Mouse (Mus musculus): ENCODE data around the gene Clic1. TPM values are rescaled to one million over a fixed set of nuclear protein-coding genes. Genes with fewer than 3 reads are reported as not detected.

Clic1 gene
- polyA plus RNA-seq, 1 experiment, result 373 TPM

DNA sequence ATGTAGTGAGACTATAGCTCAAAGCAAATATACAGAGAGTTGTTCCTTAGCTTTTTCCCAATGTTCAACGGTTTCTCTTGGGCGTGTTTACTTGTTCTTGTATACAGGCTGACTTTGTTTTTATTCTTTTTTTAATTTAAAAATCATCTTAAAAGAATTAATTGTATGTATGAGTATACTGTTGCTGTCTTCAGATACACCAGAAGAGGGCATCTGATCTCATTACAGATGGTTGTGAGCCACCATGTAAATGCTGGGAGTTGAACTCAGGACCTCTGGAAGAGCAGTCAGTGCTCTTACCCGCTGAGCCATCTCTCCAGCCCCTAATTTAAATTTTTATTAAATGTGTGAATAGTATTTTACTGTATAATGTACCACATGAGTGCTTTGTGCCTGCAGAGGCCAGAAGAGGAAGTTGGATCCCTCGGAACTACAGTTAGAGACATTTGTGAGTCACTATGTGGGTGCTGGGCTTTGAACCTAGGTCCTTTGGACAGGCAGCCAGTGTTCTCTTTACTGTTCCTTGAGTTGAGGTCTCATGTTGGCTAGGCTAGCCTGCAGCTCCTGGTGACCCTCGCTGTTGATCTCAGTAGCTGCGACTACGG, 42.3 kb upstream of the Clic1 start:
- Histone ChIP-seq H3K9me3 (no peaks in the 10 kb centered on the region), H3K27me3 (replicated peaks) (no peaks in the 10 kb centered on the region), H3K4me1 (peaks cover 52% of the 10 kb centered on the region), H3K4me3 (replicated peaks) (no peak overlapping the region), H3K36me3 (replicated peaks; ENCODE audit: low read length) (peaks cover 87% of the 10 kb centered on the region)
- no peak for TF ChIP-seq GATA1 (IDR thresholded peaks at IDR 0.05; ENCODE audit: borderline replicate concordance, low read length)
- no peak for TF ChIP-seq FLI1 (IDR thresholded peaks at IDR 0.05; ENCODE audit: low read length)

DNA sequence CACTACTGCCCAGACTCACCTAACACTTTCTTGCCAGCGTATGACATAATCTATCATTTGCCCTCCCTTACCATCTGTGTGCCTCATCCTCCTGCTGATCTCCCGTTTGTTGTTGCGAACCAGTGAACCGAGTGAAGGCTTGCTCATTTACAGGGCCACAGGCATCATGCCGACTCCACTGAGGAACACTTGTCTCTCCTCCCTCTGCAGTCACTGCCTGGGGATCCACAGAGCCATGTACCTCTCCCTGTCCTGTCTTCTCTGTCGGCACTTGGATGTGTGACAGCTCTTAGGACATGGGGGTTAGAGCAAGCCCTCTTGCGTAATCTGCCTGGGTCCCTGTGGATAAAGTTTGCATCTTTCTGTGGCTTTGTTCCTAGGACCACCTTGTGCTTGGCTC, 40.2 kb upstream of the Clic1 start:
- TF ChIP-seq GATA1 (IDR thresholded peaks at IDR 0.05; ENCODE audit: borderline replicate concordance, low read length) (no peak), FLI1 (IDR thresholded peaks at IDR 0.05; ENCODE audit: low read length) (no peak)
- Histone ChIP-seq H3K36me3 (replicated peaks; ENCODE audit: low read length) (peaks cover 95% of the 10 kb centered on the region), H3K4me1 (peaks cover 35% of the 10 kb centered on the region), H3K9me3 (no peaks in the 10 kb centered on the region), H3K27me3 (replicated peaks) (no peaks in the 10 kb centered on the region), H3K4me3 (replicated peaks) (no peak overlapping the region)

DNA sequence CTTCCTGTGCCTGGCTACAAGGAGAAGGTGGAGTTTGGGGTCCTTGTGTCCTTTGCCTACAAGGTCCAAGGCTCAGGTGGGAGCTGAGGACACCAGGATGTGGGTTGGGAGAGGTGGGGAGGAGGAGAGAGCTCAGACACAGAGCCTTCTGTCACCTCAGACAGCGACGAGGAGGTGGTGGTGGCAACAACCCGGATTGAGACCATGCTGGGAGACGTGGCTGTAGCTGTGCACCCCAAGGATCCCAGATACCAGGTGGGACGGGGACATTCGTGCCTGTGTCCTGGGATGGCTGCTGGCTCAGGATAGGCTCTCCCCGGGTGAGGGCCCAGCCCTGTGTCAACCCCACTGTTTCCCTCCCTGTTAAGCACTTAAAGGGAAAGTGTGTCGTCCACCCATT, 38.3 kb upstream of the Clic1 start:
- Histone ChIP-seq H3K4me3 (replicated peaks) (no peak overlapping the region), H3K36me3 (replicated peaks; ENCODE audit: low read length) (peaks cover 99% of the 10 kb centered on the region), H3K4me1 (peaks cover 35% of the 10 kb centered on the region), H3K27me3 (replicated peaks) (no peaks in the 10 kb centered on the region), H3K9me3 (no peaks in the 10 kb centered on the region)
- TF ChIP-seq FLI1 (IDR thresholded peaks at IDR 0.05; ENCODE audit: low read length), result no peak
- no peak for TF ChIP-seq GATA1 (IDR thresholded peaks at IDR 0.05; ENCODE audit: borderline replicate concordance, low read length)

DNA sequence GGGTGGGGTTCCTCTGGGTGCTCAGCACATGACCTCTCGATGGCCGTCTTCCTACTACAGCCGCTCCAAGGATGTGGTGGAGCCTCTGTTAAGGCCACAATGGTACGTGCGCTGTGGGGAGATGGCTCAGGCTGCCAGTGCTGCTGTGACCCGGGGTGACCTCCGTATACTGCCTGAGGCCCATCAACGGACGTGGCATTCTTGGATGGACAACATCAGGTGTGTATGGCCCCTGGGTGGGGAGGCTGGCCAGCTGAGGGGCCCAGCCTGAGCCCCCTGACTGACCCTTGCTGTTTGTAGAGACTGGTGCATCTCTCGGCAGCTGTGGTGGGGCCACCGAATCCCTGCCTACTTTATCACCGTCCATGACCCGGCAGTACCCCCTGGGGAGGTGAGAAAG, 37.3 kb upstream of the Clic1 start:
- Histone ChIP-seq H3K9me3 (no peaks in the 10 kb centered on the region), H3K4me1 (peaks cover 39% of the 10 kb centered on the region), H3K36me3 (replicated peaks; ENCODE audit: low read length) (peaks cover 99% of the 10 kb centered on the region), H3K27me3 (replicated peaks) (no peaks in the 10 kb centered on the region), H3K4me3 (replicated peaks) (no peak overlapping the region)
- TF ChIP-seq GATA1 (IDR thresholded peaks at IDR 0.05; ENCODE audit: borderline replicate concordance, low read length) (no peak), FLI1 (IDR thresholded peaks at IDR 0.05; ENCODE audit: low read length) (no peak)

DNA sequence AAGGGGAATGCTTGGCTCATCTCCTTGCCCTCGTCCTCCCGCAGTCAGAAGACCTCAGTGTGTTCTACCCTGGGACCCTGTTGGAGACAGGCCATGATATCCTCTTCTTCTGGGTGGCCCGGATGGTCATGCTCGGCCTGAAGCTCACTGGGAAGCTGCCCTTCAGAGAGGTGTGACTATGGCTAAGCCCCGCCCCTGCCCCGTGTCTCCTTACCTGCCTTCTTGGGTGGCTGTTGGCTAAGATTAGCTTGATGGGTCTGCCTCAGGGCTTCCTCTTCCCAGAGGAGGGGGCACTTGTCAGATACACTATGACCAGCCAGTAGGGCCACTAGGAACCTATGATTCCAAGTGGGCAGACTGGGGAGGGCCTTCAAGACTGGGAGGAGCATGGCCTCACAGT, 36.5 kb upstream of the Clic1 start:
- Histone ChIP-seq H3K4me1 (peaks cover 39% of the 10 kb centered on the region), H3K36me3 (replicated peaks; ENCODE audit: low read length) (peaks cover 92% of the 10 kb centered on the region), H3K27me3 (replicated peaks) (peaks cover 3% of the 10 kb centered on the region), H3K4me3 (replicated peaks) (no peak overlapping the region), H3K9me3 (no peaks in the 10 kb centered on the region)
- no peak for TF ChIP-seq FLI1 (IDR thresholded peaks at IDR 0.05; ENCODE audit: low read length)
- TF ChIP-seq GATA1 (IDR thresholded peaks at IDR 0.05; ENCODE audit: borderline replicate concordance, low read length), result no peak

DNA sequence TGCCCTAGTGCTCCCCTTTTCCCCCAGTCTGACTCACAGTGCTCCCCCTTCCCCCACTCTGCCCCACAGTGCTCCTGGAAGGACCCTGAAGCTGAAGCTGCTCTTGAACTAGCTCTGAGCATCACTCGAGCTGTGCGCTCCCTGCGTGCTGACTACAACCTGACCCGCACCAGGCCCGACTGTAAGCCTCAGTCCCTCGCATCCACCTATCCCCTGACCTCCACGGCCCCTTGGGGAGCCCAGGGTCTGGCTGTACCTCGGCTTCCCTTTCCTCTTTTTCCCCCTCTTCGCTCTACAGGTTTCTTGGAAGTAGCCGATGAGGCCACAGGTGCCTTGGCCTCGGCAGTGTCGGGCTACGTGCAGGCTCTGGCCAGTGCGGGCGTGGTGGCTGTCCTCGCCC, 34.5 kb upstream of the Clic1 start:
- TF ChIP-seq FLI1 (IDR thresholded peaks at IDR 0.05; ENCODE audit: low read length) (no peak), GATA1 (IDR thresholded peaks at IDR 0.05; ENCODE audit: borderline replicate concordance, low read length) (no peak)
- H3K36me3 ChIP-seq (replicated peaks; ENCODE audit: low read length), result peaks cover 72% of the 10 kb centered on the region
- no peak overlapping the region for H3K4me3 ChIP-seq (replicated peaks)
- no peaks in the 10 kb centered on the region for H3K9me3 ChIP-seq
- peaks cover 10% of the 10 kb centered on the region for H3K27me3 ChIP-seq (replicated peaks)
- H3K4me1 ChIP-seq, result peaks cover 48% of the 10 kb centered on the region

DNA sequence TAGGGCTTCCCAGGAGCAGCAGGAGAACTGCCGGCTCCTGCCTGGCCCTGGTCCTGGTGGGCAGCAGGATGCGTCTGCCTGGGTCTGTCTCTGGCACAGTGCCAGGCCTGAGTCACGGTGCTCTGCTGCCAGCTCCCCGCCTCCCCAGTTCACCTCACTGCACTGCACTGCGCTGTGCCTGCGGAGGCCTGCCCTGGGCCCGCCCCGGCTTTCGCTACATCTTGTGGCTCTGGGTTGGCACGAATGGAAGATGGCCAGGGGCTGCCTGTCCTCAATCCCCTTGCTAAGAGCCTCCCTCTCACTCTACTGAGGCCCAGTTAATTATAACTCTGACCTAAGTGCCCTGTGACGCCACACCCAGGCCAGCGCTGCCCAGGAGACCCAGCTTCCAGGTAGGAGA, 33.4 kb upstream of the Clic1 start, which contains the start of gene Vwa7:
TSS of gene Vwa7 (plus strand) at position 204 of the 400 bp plus-strand sequence.
- Histone ChIP-seq H3K27me3 (replicated peaks) (peaks cover 13% of the 10 kb centered on the region), H3K4me1 (peaks cover 54% of the 10 kb centered on the region), H3K4me3 (replicated peaks) (no peak within 1 kb of the TSS), H3K36me3 (replicated peaks; ENCODE audit: low read length) (peaks cover 62% of the 10 kb centered on the region), H3K9me3 (no peaks in the 10 kb centered on the region)
- TF ChIP-seq FLI1 (IDR thresholded peaks at IDR 0.05; ENCODE audit: low read length), result no peak
- no peak for TF ChIP-seq GATA1 (IDR thresholded peaks at IDR 0.05; ENCODE audit: borderline replicate concordance, low read length)

DNA sequence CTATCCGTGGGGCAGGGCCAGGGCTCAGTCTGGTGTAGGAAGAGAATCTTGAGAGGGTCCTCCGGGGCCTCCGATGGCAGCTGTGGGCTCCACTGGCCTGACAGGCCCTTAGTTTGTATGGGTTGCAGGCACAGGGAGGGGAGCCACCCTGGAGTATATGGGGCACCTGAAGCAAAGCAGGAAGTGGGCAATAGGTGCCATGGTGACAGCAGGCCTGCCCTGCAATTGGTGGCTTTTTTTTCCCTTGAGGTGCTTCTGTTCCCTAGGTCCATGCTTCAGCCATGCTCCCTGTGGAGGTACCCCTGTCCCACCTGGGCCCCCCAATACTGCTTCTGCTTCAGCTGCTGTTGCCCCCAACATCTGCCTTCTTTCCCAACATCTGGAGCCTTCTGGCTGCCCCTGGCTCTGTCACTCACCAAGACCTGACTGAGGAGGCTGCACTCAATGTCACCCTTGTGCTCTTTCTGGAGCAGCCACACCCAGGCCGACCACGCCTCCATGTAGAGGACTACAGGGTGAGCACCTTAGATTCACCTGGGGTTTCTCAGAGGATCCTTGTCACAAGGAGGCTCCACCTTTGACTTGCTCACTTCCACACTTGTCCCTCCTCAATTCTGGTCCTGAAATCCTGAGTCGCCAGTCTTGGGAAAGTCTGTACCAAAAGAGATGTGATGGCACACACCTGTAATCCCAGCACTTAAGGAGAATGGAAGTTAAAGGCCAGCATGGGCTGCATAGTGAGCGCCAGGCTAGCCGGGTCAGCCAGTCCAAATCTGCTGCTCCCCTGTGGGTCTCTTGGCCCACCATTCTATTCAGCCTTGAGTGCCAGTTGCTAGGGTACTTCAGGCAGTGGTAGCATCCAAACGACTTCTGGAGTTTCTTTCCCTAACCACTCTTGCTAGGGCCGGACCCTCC, 32.7 kb upstream of the Clic1 start:
- Histone ChIP-seq H3K27me3 (replicated peaks) (peaks cover 13% of the 10 kb centered on the region), H3K9me3 (no peaks in the 10 kb centered on the region), H3K36me3 (replicated peaks; ENCODE audit: low read length) (peaks cover 55% of the 10 kb centered on the region), H3K4me3 (replicated peaks) (no peak overlapping the region), H3K4me1 (peaks cover 56% of the 10 kb centered on the region)
- TF ChIP-seq GATA1 (IDR thresholded peaks at IDR 0.05; ENCODE audit: borderline replicate concordance, low read length) (no peak), FLI1 (IDR thresholded peaks at IDR 0.05; ENCODE audit: low read length) (no peak)

DNA sequence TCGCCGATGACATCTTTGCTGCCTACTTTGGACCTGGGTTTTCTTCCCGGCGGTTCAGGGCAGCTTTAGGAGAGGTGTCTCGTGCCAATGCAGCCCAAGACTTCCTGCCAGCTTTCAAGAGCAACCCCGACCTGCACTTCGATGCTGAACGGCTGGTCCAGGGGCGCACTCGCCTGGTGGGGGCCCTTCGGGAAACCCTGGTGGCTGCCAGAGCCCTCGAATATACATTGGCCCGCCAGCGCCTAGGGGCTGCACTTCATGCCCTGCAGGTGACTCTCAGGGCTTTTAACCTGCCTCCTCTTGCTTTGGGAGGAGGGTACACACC, 32.1 kb upstream of the Clic1 start:
- peaks cover 49% of the 10 kb centered on the region for H3K36me3 ChIP-seq (replicated peaks; ENCODE audit: low read length)

DNA sequence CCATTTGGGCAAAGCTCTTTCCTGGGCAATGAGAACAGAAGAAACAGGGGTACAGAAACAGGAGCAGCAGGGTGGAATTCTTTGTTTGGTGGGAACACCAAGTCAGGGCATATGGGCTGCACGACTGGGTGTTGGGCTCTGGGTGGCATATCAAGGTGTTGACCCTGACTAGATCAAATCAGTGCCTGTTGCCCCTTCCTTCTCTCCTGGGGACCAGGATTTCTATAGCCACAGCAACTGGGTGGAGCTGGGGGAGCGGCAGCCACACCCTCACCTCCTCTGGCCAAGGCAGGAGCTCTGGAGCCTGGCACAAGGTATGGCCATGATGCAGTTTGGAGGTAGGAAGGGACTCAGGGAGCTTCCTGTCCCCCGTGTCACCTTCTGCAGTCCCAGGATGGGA, 31.6 kb upstream of the Clic1 start:
- Histone ChIP-seq H3K27me3 (replicated peaks) (peaks cover 13% of the 10 kb centered on the region), H3K9me3 (no peaks in the 10 kb centered on the region), H3K4me1 (peaks cover 61% of the 10 kb centered on the region), H3K4me3 (replicated peaks) (no peak overlapping the region), H3K36me3 (replicated peaks; ENCODE audit: low read length) (peaks cover 44% of the 10 kb centered on the region)
- TF ChIP-seq GATA1 (IDR thresholded peaks at IDR 0.05; ENCODE audit: borderline replicate concordance, low read length), result no peak
- no peak for TF ChIP-seq FLI1 (IDR thresholded peaks at IDR 0.05; ENCODE audit: low read length)

More for the DNA sequence above, 32.1 kb upstream of the Clic1 start:
- H3K4me1 ChIP-seq, result peaks cover 56% of the 10 kb centered on the region
- no peak overlapping the region for H3K4me3 ChIP-seq (replicated peaks)
- no peaks in the 10 kb centered on the region for H3K9me3 ChIP-seq
- TF ChIP-seq FLI1 (IDR thresholded peaks at IDR 0.05; ENCODE audit: low read length), result no peak
- TF ChIP-seq GATA1 (IDR thresholded peaks at IDR 0.05; ENCODE audit: borderline replicate concordance, low read length), result no peak
- H3K27me3 ChIP-seq (replicated peaks), result peaks cover 13% of the 10 kb centered on the region
